Mouse (Mus musculus) frontal cortex, adult (tissue): ENCODE data around the gene Iba57.

Experiments
- ATAC-seq: cut with Nextera tagmentation; 2 replicates; pipeline ENCODE4 v1.9.2; 2017; ENCODE audit warnings: mild to moderate bottlenecking, moderate library complexity, mixed read lengths; ENCODE audit not compliant: low TSS enrichment

The Iba57 gene

DNA sequence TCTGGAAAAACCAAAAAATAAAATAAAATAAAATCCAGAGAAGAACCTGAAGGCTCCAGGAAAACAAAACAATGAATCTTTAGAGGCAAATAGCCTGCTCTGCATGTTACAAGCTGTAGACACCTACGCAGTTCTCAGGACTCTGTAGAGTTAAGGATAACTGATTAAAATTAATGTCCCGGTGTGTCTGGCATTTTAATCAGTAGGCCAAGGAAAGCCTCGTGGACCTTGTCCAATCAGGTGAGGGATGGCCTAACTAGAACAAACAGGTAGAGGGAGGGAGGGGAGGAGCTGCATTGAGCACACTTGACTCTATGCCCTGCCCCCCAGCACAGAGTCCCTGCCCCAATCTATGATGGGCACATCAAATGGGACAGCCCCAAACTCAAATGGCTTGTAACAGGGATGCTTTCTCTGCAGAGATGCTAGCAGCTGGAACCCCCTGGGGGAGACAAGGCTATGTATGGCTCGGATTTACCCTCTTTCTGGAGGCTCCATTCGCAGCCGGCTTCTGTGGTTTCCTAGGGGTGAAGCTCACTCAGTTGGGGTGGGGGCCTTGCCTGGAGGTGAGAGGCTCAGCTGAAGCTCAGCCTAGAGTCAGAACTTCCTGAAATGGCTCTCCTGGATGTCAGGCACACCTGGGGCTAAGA lies 10.8 kb upstream of the Iba57 start:
- ATAC-seq: no peak

DNA sequence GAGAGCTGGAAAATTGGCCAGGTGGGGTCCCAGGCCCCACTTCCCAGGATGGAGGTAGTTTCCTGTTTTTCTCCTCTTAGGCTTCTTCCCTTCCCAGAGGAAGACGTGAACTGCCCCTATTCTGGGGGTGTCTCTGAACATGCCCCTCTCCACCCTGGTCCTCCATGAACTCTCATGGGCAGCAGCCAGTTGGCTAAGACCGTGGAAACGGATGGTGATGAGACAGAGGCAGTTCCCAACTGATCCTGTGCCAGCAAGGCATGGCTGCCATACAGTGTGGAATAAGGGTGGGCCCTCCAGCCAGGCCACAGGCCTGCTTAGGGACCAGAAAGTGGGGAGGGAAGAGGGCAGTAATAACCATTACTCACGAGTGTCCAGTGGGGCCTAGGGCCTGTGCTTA lies 7.0 kb upstream of the Iba57 start:
- ATAC-seq: no peak

DNA sequence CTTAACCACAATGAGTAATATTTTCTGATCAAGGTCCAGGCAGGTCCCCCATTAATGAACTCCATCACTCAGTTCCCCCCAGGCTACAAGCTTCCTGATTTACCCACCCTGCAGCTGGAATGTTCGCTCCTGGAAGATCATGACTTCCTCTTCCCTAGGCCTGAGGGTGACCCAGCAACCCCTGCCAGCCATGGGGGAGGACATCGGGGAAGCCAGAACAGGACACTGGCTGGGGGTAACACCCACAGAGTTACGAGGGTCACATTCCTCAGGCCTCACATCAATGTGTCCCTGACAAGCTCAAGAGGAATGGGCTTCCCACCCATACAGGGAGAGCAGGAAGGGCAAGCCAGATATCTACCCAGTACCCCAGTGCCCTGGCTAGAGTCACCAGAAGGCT lies 6.3 kb upstream of the Iba57 start:
- ATAC-seq: no peak

DNA sequence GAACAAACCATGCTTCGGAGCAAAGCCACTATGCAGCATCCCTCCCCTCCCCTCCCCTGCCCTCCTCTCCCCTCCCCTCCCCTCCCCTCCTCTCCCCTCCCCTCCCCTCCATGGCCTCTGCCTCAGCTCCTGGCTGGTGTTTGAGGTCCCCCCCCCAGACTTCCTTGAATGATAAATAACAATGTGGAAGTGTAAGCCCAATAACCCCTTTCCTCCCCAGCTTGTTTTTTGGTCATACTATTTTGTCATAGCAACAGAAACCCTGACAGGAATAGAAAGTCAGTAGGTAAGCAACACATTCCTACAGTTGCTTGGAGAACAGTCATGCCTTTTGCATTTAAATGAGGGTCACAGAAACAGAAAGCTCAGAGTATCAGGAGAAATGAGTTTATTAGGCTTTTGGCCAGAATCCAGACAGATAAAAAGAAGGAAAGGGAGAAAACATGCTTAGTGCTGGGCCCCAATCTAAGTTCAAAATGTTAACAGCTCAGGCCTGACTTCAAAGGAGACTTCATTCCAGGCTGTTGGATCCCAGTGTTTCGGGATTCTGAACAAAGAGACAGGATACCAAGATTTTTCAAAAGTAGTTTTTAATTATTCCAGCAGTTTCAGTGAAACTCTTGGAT lies 2.2 kb upstream of the Iba57 start:
- no peak for ATAC-seq

DNA sequence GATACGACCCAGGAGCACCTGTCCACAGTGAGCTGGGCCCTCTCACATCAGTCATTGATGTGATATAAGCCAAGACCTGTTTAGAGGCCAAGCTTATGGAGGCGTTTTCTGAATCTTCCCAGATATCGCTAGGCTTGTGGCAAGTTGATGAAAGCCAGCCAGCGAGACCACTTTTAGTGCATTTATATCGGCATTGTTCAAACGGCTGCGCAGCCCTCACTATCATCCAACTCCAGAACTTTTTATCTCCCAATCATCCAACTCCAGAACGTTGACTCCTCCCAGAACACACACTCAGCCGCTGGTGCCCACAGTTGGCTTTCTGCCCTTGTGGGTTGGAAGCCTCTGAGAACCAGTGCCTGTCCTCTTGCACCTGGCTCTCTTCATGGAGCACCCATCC lies 845 bp upstream of the Iba57 start:
- ATAC-seq: no peak

DNA sequence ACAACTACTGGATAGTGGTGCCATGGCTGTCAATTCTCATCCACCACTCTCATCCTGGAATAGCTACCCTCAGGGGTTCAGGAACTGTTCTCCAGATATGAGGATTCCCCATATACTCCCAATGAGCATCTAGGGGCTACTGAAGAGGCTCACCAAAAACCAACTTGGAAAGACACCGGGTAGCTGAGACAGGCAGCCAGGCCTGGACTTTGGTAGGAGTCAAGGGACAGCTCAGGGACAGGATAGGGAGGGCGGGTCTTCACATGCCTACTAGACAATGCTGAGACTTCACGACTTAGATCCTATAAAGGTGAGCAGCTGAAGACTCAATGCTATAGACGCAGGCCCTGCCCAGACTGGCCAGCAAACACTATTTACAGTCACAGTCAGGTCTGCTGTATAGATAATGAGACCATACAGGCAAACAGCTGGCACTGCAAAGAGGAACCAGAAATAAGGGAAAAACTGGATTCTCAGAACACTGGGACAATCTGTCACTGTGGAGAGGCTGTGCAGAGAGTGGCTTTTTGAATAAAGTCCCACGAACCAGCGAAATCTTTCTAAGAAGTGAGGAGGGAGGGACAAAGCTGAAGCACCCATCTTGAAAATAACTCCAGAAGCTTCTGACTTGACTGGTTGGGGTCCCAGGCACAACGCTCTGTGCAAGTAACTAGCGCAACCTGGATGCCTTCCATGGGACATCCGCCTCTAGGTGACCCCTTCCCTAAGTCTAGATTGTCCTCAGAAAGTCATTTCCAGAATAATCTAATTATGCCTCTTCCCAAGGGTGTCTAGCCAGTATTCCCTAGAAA lies 890 bp downstream of the Iba57 start:
- ATAC-seq: peak; percentile 13; the same call in 1 of the 2 replicates

DNA sequence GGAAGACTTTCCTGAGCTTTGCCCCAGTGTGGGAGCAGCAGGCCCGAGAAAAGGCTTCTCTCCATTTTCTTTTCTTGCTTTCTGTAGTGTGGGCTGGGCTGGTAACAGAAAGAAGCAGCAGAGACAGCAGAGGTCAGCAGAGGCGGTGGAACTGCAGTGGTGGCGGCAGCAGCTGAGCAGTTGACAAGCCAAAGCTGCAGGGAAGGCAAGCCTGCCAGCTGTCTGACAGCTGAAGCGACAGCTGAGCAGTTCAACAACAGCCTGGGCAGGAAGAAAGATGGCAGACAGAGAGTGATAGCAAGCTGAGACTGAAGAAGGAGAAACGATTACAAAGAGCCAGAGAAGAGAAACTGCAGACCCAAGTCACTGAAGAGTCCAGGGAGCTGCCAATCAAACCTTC lies 2.1 kb downstream of the Iba57 start:
- ATAC-seq: no peak

DNA sequence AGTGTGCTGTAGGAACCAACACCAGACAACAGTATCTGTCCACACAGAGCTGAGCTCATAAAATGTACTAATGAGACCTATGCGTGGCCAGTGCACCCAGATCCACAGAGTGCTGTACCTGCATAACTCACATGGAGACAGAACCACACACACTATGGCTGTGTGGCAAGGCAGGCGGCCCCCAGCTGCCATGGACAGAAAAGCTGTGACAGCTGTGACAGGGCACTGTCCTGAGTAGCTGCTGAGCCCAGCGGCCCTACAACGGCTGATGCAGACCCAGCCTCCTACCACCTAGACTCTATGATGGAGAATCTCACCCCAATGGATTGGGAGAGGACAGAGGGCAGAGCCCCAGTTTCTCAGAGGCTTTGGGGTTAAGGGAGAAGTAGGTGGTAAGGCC lies 4.0 kb downstream of the Iba57 start:
- no peak for ATAC-seq

DNA sequence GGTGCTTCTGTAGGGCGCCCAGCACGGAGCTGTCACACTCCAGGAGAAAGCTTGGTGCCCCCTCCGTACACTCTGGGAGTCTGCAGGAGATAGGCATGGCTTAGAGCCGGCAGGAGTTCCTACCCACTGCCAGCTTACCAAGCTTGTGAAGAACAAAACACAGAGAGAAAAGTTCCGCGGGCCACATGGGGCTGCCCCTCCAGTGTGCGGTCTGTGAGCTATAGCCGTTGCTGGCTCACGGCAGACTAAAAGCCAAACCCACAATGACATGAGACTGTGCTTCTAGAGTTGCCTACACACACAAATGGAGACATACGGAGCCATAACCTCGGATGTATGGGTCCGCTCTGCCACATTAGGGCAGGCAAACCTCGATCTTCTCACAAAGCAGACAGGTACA lies 4.4 kb downstream of the Iba57 start:
- ATAC-seq: no peak

DNA sequence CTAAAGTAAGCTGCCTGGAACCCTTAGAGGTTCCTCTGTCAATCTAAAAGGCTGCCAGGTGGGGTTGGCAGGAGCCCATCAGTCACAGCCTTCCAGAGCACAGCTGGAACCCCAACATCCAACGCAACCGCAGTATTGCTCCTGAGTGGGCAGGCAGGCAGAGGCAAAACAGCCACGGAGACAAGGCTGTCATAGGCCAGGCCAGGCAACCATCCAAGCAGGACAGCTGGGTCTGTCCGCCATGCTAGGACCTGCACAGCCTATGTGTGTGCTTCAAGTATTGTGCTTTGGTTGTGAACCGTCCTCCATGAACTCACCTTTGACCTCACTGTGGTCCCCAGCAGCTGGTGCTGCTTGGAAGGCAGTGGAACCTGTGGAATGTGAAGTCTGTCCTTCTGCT lies 7.6 kb downstream of the Iba57 start:
- ATAC-seq: no peak

DNA sequence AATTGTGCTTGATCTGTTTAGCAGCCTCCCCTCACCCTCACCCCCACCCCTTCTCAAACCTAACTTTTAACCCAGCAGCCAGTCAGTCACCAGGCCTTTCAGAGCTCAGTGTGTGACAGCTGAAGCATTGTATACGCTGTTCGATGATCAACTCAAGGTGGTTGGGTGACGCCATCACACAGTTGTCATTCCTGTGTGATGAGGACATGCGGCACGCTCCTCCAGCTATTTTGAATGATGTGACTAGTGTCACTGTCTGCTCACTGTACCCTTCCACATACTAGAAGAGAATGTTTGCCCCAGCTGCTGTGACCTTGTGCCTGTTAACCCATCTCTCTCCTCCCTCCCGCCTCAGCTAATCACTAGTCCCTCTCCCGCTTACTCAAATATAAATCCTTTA lies 9.3 kb downstream of the Iba57 start:
- ATAC-seq: no peak

DNA sequence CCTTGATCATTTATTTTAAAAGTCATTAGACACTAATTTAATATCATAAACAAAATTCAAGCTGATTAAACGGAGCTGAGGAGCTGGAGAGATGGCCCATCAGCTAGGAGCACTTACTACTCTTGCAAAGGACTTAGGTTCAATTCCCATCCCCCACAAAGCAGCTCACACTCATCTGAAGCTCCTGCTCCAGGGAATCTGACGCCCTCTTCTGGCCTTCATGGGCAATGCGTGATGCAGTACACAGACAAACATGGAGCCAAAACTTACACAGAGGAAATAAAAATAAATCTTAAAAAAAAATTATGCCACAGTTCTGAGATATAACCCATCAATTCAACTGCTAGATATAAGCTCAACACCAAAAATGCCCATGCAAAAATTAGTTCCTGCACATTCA lies 11.8 kb downstream of the Iba57 start:
- ATAC-seq: no peak

DNA sequence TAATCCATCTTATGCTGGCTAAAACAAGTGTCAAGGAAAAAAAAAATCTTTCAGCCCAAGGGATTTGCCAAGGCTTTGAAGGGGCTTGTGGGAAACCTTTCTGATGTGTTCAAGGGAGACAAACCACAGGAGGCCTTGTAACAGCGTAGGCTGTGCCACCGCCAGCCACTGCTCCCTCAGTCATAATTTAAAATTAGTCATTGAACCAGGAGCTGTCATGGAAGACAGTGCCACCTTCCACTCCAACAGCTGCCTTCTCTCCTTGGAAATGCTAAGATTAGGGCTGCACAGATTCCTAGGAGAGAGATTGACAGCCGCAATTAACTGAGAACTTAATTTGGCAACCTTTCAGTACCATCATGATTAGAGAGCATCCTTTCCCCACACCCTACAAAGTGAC lies 14.2 kb downstream of the Iba57 start:
- no peak for ATAC-seq

DNA sequence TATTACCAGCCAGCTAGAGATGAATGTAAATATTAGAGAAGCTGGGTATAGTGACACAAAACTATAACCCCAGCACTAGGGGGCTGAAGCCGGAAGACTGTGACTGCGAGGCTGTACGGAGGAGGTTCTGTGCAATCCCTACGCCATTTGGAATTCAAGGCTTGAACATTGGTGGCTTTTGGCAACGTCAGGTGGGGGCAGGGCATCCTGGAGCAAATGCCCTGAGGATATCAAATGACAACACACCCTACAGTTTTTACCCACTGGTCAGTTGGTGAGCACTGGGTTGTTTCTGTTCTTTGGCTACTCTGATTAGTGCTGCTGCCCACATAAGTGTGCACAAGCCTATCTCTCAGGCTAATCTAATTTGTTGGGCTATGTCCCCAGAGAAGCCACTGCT lies 20.6 kb downstream of the Iba57 start:
- ATAC-seq: no peak

DNA sequence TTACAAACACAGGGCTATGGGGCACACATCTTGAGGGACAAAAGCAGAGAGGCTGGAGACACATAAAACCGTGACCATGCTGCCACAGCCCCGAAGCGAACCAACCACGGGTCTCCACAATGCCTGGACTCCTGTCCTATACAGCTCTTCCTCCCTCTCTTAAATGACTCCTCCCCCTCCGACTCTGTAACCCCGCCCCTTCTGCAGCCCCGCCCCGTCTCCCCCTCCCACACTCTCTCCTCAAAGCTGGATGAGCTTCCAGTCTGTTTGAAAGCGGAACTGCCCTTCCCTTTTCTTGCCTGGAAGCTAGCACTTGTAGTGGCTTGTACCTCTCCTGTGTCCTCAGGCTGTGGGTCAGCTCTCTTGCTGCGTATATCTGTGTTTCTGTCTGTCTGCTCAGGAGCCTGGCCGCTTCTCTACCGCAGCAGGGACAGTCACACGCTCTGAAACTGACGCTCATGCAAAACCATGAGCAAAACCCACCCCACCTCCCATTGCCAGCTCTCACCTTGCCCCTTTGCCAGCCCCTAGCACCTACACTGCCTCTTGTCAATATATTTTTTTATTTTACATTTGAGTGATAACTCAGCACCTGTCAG lies 21.7 kb downstream of the Iba57 start:
- no peak for ATAC-seq

DNA sequence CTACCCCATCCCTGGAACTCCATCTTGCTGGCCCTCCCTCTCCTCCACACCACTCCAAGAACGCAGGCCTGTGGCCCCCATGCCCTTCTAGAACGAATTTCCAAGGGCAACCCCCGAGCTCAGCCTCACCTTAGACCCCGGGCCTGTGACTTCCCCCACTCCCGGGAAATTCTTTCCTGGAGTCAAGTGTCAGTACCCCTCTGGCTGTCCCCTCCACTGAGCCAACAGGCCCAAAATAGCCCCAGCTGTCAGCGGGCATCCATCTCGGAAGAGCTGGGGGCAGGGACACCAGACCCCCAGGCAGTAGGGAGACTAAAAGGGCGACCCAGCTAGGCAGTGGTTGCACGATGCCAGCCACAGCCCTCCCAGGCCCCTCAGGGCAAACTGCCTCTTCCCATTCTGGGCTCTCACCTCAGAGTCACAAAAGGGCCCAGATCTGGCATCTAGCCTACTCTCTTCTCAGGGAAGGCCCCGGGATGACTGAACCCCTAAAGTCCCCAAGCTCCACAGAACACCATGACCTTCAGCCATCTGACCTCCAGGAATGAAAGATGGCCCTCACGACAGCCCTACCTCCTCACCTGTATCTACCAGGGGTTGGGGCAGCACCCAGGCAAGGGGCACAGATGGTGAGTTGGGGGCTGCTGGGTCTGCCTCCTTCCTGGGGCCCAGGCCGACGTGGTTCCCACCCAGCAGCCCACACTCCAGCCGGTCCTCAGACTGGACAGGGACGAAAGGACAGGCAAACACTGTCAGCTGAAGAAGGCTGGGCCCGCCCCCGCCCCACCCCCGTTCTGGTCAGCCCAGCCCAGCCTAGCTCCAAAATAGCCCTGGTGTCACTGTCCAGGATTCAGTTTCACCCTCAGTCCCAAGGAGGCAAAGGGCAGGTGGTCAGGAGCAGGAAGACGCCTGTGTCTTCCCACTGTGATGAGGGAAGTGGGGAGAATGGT lies 24.7 kb downstream of the Iba57 start:
- ATAC-seq: no peak

DNA sequence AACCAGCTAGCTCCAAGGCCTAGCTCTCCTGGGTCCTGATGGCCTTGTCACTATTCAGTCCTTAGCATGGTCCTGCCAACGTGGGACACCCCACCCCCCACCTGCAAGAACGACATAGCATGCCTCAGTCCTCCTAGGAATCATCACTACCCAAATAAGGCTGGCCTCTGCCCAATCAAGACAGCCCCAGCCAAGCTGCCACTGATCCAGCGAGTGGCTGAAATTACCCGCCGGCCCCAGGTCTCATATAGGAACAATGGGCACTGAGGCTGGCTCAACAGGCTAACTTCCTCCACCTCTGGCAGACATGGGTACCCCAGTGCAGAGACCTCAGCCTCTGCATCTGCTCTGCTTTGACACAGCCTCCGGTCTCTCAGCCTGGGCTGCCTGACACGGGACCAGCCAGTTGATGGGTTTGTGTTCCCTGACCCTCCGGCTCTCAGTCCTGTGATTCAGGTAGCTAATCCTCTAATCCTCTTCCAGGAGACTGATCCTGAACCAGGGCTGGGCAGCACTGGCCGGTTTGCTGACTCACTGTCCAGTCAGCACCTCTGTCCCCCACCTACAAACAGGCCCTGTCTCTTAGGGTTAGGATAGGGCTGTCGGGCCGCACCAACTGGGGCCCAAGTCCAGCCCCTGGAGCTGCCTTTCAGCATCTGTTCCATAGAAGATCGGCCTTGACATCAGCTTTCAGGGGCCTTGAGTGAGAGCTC lies 26.4 kb downstream of the Iba57 start:
- no peak for ATAC-seq

DNA sequence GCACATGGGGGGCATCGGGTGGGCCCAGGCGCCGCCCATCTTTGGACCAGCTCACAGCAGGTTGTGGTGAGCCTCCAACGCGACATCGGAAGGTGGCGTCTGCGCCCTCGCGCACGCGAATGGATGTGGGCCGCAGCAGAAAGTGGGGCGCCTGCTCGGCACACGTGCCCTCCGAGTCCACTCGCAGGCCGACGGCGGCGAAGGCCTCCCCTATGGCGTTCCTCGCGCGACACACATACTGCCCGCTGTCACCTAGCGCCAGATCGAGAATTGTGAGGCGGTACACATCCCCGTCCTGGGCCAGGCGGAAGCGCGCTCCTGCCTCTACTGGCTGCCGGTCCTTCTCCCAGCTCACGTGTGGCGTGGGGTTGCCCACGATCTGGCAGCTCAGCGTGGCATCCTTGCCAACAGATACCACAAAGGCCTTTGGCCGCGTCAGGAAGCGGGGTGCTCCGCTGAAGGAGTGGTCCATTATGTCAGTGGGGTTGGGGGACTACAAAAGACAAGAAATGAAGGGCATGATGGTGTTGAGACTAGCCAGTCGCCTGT lies 27.6 kb downstream of the Iba57 start, which contains the start of gene Obscn:
Obscn (minus strand) TSS at position 499 of the 549 bp plus-strand sequence.
- ATAC-seq: no peak; the same call in 1 of the 2 replicates

DNA sequence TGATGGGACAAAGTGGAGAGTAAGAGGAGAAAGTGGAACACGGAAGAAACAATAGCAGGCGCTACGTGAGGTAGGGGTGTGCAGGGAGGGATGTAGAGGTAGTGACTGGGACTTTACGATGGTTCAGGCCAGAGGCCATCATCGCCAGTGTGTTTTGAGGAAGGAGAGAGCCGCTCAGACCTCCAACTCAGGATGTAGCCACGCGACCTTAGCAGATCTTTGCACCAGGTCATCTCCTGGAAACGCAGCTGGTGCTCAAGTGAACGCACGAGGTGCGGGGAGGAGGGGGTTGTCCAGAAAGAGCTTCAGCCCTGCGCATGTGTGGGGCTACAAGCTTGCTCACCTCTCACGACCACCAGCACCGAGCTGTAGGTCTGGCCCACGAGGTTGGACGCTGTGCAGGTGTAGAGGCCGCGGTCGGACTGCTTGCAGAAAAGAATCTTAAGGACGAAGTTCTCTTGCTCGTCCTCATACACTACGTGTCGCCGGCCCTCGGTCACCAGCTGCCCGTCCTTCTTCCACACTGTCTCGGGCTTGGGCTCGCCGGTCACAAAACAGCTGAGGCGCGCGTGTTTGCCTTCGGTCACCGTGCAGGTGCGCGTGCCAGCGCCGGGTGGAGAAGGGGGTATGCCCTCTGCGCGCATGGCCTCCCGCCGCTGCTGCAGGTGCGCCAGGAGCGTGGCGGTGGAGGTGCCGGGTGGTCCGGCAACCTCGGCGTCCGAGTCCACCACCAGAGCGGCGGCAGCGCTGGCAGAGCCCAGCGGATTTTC lies 28.3 kb downstream of the Iba57 start:
- no peak for ATAC-seq
